Mouse (Mus musculus) lung, embryonic 15.5 days (tissue): ENCODE measurements around the gene Sntg2. TPM values are rescaled to one million over a fixed set of nuclear protein-coding genes. Genes with fewer than 3 reads are reported as not detected.

Experiments used
- ATAC-seq: fragments of 200-750 bp; cut with Nextera tagmentation; 2 replicates; pipeline ENCODE4 v1.8.0; 2017; ENCODE audit warnings: moderate number of reproducible peaks, borderline replicate concordance; ENCODE audit not compliant: low FRiP score, low TSS enrichment; ENCODE audit errors: extremely low read depth
- H3K27ac ChIP-seq: fragments of 300-500 bp; sonication (generic); 2 replicates; pipeline ENCODE4 v1.5.1; 2015; ENCODE audit warnings: moderate library complexity, mild to moderate bottlenecking, inconsistent platforms
- H3K27me3 ChIP-seq: fragments of 300-500 bp; sonication (generic); 2 replicates; pipeline ENCODE4 v1.6.1; 2015; ENCODE audit warnings: inconsistent platforms
- H3K36me3 ChIP-seq: fragments of 300-500 bp; sonication (generic); 2 replicates; pipeline ENCODE4 v1.6.1; 2015; ENCODE audit warnings: inconsistent platforms
- H3K4me1 ChIP-seq: fragments of 300-500 bp; sonication (generic); 2 replicates; pipeline ENCODE4 v1.6.1; 2015; ENCODE audit warnings: inconsistent platforms
- H3K4me2 ChIP-seq: fragments of 300-500 bp; sonication (generic); 2 replicates; pipeline ENCODE4 v1.6.1; 2015; ENCODE audit warnings: inconsistent platforms, mild to moderate bottlenecking, moderate library complexity
- H3K4me3 ChIP-seq: fragments of 300-500 bp; sonication (generic); 2 replicates; pipeline ENCODE4 v1.5.1; 2015; ENCODE audit warnings: mild to moderate bottlenecking, inconsistent platforms
- H3K9ac ChIP-seq: fragments of 300-500 bp; sonication (generic); 2 replicates; pipeline ENCODE4 v1.6.1; 2015; ENCODE audit warnings: inconsistent platforms
- H3K9me3 ChIP-seq: fragments of 300-500 bp; sonication (generic); 2 replicates; pipeline ENCODE4 v1.6.1; 2016; ENCODE audit warnings: inconsistent platforms
- WGBS: fragments of 180-500 bp; shearing (Covaris S2); methylation state at CpG from one replicate; pipeline ENCODE4 v1.1.7; 2015; 5-methylcytosine and 5-hydroxymethylcytosine counted together
- polyA plus RNA-seq: library from polyadenylated mRNA; unstranded; fragments of >200 nt; fragmentation: Nextera tagmentation; extraction: Ambion mirVana; gene quantifications from 2 replicates; pipeline ENCODE4 v1.2.1, GENCODE M21; 2015

Sntg2 gene
- polyA plus RNA-seq, 1 experiment from 2014 or later = 12.2 TPM

DNA sequence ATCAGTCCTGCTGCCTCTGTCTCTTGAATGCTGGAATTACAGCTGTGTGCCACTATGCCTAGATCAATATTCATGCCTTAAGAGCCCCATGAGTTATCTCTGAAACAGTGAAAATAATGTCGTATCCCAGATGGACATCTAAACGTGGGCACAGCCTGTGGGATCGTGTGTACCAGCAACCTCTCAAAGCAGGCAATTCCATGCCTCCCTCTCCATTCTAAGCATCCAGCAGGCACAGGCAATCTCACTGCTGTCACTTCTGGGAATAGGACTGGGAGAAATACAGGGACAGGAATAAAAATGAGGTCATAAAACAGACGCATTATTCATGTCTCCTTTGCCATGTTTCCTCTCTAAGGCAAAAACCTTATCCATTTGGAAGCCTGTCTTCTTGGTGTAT is 25.9 kb downstream of the Sntg2 start:
- Histone ChIP-seq H3K4me2 (no peak overlapping the region), H3K27me3 (no peaks in the 10 kb centered on the region), H3K9me3 (no peaks in the 10 kb centered on the region), H3K36me3 (no peaks in the 10 kb centered on the region), H3K27ac (no peak overlapping the region), H3K4me1 (no peaks in the 10 kb centered on the region), H3K4me3 (no peak overlapping the region), H3K9ac (no peak overlapping the region)
- ATAC-seq = no peak
- 75% methylated on average over 4 of the region's 4 CpGs for WGBS

- Histone ChIP-seq H3K27ac (no peak overlapping the region), H3K9ac (no peak overlapping the region), H3K4me1 (no peaks in the 10 kb centered on the region), H3K4me3 (no peak overlapping the region), H3K36me3 (no peaks in the 10 kb centered on the region), H3K4me2 (no peak overlapping the region), H3K27me3 (no peaks in the 10 kb centered on the region), H3K9me3 (no peaks in the 10 kb centered on the region)
- ATAC-seq = no peak
- 21% methylated on average over 1 of the region's 1 CpGs for WGBS
These were observed 28.4 kb downstream of the Sntg2 start for GRCm38 (mm10) chr12:30344806-30345205.

- no peaks in the 10 kb centered on the region for H3K4me1 ChIP-seq
- no peak for ATAC-seq
These were observed 36.9 kb downstream of the Sntg2 start for GRCm38 (mm10) chr12:30336301-30336700.

GRCm38 (mm10) chr12:30334502-30334901 is 38.7 kb downstream of the Sntg2 start:
- H3K27me3 ChIP-seq = no peaks in the 10 kb centered on the region

More at GRCm38 (mm10) chr12:30336301-30336700, 36.9 kb downstream of the Sntg2 start:
- no peaks in the 10 kb centered on the region for H3K27me3 ChIP-seq
- no peak overlapping the region for H3K9ac ChIP-seq
- no peak overlapping the region for H3K4me2 ChIP-seq
- H3K4me3 ChIP-seq = no peak overlapping the region
- WGBS = 76% methylated on average over 5 of the region's 5 CpGs
- H3K36me3 ChIP-seq = no peaks in the 10 kb centered on the region
- H3K9me3 ChIP-seq = no peaks in the 10 kb centered on the region
- H3K27ac ChIP-seq = no peak overlapping the region

DNA sequence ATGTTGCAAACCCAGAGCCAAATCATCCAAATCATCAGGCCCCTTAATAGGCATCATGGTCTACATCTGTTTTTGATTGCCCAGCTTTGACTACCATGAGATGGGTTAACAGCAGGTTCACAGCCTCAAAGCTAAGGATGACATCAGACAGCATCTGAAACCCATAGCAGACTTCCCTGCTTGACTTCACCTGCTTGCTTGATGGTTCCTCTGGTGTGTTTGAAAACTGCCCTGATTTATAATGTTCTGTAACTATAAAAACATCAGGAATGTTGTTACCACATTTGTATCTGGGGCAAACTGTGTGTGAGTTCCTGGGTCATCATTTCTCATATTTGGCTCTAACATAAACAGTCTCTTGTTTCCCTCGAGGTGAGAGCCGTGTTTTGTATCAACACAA is 55.2 kb downstream of the Sntg2 start:
- H3K9ac ChIP-seq = no peak overlapping the region
- H3K4me2 ChIP-seq = no peak overlapping the region
- H3K4me3 ChIP-seq = no peak overlapping the region
- no peak; the same call in 1 of the 2 replicates for ATAC-seq
- H3K9me3 ChIP-seq = no peaks in the 10 kb centered on the region
- 0 out of 2 replicates have a peak, but pooled peaks cover 8% of the 10 kb centered on the region for H3K4me1 ChIP-seq
- no peaks in the 10 kb centered on the region for H3K27me3 ChIP-seq
- H3K27ac ChIP-seq = no peak overlapping the region
- no peaks in the 10 kb centered on the region for H3K36me3 ChIP-seq
- WGBS = 31% methylated on average over 2 of the region's 2 CpGs

More at GRCm38 (mm10) chr12:30334502-30334901, 38.7 kb downstream of the Sntg2 start:
- no peak overlapping the region for H3K4me3 ChIP-seq
- WGBS = 85% methylated on average over 2 of the region's 2 CpGs
- H3K27ac ChIP-seq = no peak overlapping the region
- H3K4me2 ChIP-seq = no peak overlapping the region
- no peaks in the 10 kb centered on the region for H3K36me3 ChIP-seq
- no peak for ATAC-seq
- no peaks in the 10 kb centered on the region for H3K4me1 ChIP-seq
- H3K9ac ChIP-seq = no peak overlapping the region
- no peaks in the 10 kb centered on the region for H3K9me3 ChIP-seq

- Histone ChIP-seq H3K36me3 (no peaks in the 10 kb centered on the region), H3K27ac (no peak overlapping the region), H3K4me2 (no peak overlapping the region), H3K9me3 (no peaks in the 10 kb centered on the region), H3K4me1 (peaks cover 9% of the 10 kb centered on the region), H3K9ac (no peak overlapping the region), H3K4me3 (no peak overlapping the region), H3K27me3 (no peaks in the 10 kb centered on the region)
- ATAC-seq = no peak
These were observed 60.2 kb downstream of the Sntg2 start for GRCm38 (mm10) chr12:30313021-30313420.

DNA sequence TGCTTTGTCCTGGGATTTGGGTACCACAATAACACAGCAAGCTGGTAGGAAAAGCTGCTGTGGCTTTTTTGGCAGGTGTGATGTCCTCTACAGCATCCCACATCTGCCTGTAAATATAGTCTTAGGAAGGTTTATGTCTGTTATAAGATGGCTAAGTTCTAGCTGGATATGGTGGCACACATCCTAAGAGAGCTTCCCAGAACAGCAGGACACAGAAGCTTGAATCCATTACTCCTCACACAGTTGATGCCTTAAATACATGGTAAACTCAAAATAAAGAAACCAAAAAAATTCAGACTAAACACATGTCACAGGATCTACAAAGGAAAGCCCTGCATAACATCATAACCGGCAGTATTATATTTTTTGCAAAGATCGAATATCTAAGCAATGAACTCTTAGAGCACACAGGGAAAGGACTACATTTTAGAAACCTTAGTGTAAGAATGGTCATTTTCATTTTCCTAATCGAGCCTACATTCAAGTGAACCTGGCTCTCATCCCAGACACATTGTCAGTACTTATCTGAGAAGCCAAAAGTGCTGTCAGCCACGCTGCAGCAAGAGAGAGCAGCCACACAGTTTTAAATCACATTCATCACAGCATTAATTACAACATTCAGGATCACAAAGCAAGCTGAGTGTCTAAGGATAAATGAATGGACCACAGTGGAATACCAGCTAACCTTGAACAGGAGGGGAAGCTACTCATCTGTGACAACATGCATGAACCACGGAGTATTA is 64.8 kb downstream of the Sntg2 start:
- H3K9me3 ChIP-seq = no peaks in the 10 kb centered on the region
- no peak overlapping the region for H3K27ac ChIP-seq
- peak; percentile 57; the same call in 1 of the 2 replicates for ATAC-seq
- H3K9ac ChIP-seq = no peak overlapping the region
- H3K4me3 ChIP-seq = no peak overlapping the region
- WGBS = 34% methylated on average over 5 of the region's 5 CpGs
- peaks cover 7% of the 10 kb centered on the region for H3K4me1 ChIP-seq
- no peaks in the 10 kb centered on the region for H3K27me3 ChIP-seq
- H3K4me2 ChIP-seq = no peak overlapping the region
- H3K36me3 ChIP-seq = no peaks in the 10 kb centered on the region

GRCm38 (mm10) chr12:30292724-30293560 is 80.2 kb downstream of the Sntg2 start:
- H3K36me3 ChIP-seq = no peaks in the 10 kb centered on the region
- no peaks in the 10 kb centered on the region for H3K9me3 ChIP-seq
- 71% methylated on average over 13 of the region's 13 CpGs for WGBS
- H3K27me3 ChIP-seq = no peaks in the 10 kb centered on the region
- H3K4me1 ChIP-seq = no peaks in the 10 kb centered on the region
- H3K4me2 ChIP-seq = no peak overlapping the region
- no peak for ATAC-seq
- no peak overlapping the region for H3K27ac ChIP-seq
- no peak overlapping the region for H3K9ac ChIP-seq
- no peak overlapping the region for H3K4me3 ChIP-seq

DNA sequence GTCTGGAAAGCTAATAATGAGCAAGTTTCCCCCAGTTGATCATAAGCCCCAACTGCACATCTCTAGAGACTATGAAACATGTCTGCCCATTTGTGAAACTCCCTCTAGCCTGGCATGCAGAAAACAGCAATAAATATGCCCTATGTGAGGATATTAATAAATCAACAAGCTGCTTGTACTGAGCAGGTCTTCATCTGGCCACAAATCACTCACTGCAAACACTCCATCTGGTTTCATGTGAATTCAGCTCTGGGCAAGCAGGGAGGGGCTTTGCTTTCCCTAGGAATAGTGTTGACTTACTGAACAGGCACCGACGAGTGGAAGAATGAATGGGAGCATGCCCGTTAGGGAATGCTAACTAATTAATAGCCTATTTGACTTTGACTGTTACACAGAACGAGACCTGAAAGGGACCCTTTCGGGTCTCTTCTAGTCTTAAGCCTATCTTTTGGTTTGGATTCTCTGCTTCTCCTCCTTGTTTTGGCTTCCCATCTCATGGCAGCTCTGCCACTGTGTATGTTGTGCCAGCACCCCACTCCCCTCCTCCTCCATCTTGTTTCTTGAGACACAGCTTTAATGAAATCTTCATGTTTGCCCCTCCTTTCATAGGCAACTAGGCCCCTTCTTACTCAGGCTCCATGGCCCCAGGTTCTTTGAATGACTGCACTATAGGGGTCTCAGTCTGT is 86.1 kb downstream of the Sntg2 start:
- Histone ChIP-seq H3K9ac (no peak overlapping the region), H3K4me1 (no peaks in the 10 kb centered on the region), H3K27ac (no peak overlapping the region), H3K4me2 (no peak overlapping the region), H3K27me3 (no peaks in the 10 kb centered on the region), H3K4me3 (no peak overlapping the region), H3K36me3 (no peaks in the 10 kb centered on the region), H3K9me3 (no peaks in the 10 kb centered on the region)
- ATAC-seq = no peak
- WGBS = 44% methylated on average over 5 of the region's 5 CpGs

DNA sequence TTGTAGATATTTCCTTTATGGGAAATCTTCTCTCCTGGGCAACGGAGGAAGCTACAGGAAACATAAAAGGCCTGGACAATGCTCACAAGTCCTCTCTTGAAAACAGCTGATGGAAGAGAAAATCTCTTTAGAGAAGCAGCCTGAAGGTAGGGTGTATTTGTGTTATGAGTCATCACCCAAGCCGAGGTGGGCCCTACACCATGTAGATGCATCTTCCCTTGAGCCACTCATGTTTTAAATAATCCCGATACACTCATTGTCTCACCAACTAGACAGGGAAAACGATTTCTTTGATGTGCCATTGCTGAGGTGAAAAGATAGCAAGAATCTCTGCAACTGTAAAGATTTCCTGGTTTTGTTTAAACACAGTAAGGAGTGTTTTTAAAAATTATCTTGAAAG is 89.4 kb downstream of the Sntg2 start:
- H3K27me3 ChIP-seq = no peaks in the 10 kb centered on the region
- H3K4me1 ChIP-seq = no peaks in the 10 kb centered on the region
- no peak overlapping the region for H3K4me3 ChIP-seq
- ATAC-seq = no peak
- no peak overlapping the region for H3K9ac ChIP-seq
- 63% methylated on average over 4 of the region's 4 CpGs for WGBS
- H3K27ac ChIP-seq = no peak overlapping the region
- no peaks in the 10 kb centered on the region for H3K9me3 ChIP-seq
- no peaks in the 10 kb centered on the region for H3K36me3 ChIP-seq
- no peak overlapping the region for H3K4me2 ChIP-seq

GRCm38 (mm10) chr12:30272242-30272985 is 100.8 kb downstream of the Sntg2 start:
- no peaks in the 10 kb centered on the region for H3K4me1 ChIP-seq
- WGBS = 51% methylated on average over 8 of the region's 8 CpGs
- no peak overlapping the region for H3K4me2 ChIP-seq
- H3K4me3 ChIP-seq = no peak overlapping the region
- no peaks in the 10 kb centered on the region for H3K27me3 ChIP-seq
- H3K9ac ChIP-seq = no peak overlapping the region
- no peaks in the 10 kb centered on the region for H3K9me3 ChIP-seq
- ATAC-seq = peak; percentile 49
- no peaks in the 10 kb centered on the region for H3K36me3 ChIP-seq
- H3K27ac ChIP-seq = peak overlapping the region; percentile 50; the same call in 1 of the 2 replicates
